Mouse (Mus musculus) stomach, embryonic 14.5 days (tissue): ENCODE results near the gene Ppp3r2. TPM values are rescaled to one million over a fixed set of nuclear protein-coding genes. Genes with fewer than 3 reads are reported as not detected.

Experiments
- ATAC-seq: fragments of 200-750 bp; cut with Nextera tagmentation; 2 replicates; pipeline ENCODE4 v1.8.0; 2017; ENCODE audit warnings: low read depth, moderate TSS enrichment; ENCODE audit not compliant: insufficient number of reproducible peaks, insufficient read depth, low FRiP score
- H3K27ac ChIP-seq: fragments of 300-500 bp; sonication (generic); 2 replicates; pipeline ENCODE4 v1.5.1; 2014; ENCODE audit warnings: mild to moderate bottlenecking, low read length, moderate library complexity, mixed read lengths
- H3K27me3 ChIP-seq: fragments of 300-500 bp; sonication (generic); 2 replicates; pipeline ENCODE4 v1.6.1; 2014; ENCODE audit warnings: low read length, control low read depth, mixed read lengths; ENCODE audit not compliant: control insufficient read depth, insufficient read depth
- H3K36me3 ChIP-seq: fragments of 300-500 bp; sonication (generic); 2 replicates; pipeline ENCODE4 v1.6.1; 2014; ENCODE audit warnings: mild to moderate bottlenecking, control low read depth, low read length, moderate library complexity, mixed read lengths; ENCODE audit not compliant: control insufficient read depth, insufficient read depth
- H3K4me1 ChIP-seq: fragments of 300-500 bp; sonication (generic); 2 replicates; pipeline ENCODE4 v1.6.1; 2014; ENCODE audit warnings: low read length, control low read depth, mixed read lengths; ENCODE audit not compliant: control insufficient read depth, insufficient read depth
- H3K4me2 ChIP-seq: fragments of 300-500 bp; sonication (generic); replicated peaks from 2 replicates; pipeline ENCODE4 v1.6.1; 2014; ENCODE audit warnings: low read depth, low read length, control low read depth
- H3K4me3 ChIP-seq: fragments of 300-500 bp; sonication (generic); 2 replicates; pipeline ENCODE4 v1.5.1; 2014; ENCODE audit warnings: low read depth, low read length, control low read depth
- H3K9ac ChIP-seq: fragments of 300-500 bp; sonication (generic); replicated peaks from 2 replicates; pipeline ENCODE4 v1.6.1; 2014; ENCODE audit warnings: low read depth, mild to moderate bottlenecking, control low read depth, low read length, moderate library complexity, mixed read lengths
- H3K9me3 ChIP-seq: fragments of 300-500 bp; sonication (generic); 2 replicates; pipeline ENCODE4 v1.6.1; 2016; ENCODE audit warnings: low read depth, low read length, control low read depth; ENCODE audit not compliant: control insufficient read depth
- WGBS: fragments of 180-500 bp; shearing (Covaris S2); extraction: QIAGEN DNeasy Blood & Tissue Kit; methylation state at CpG from one replicate; pipeline ENCODE4 v1.1.7; 2014; 5-methylcytosine and 5-hydroxymethylcytosine counted together
- polyA plus RNA-seq: library from polyadenylated mRNA; unstranded; fragments of >200 nt; fragmentation: Nextera tagmentation; extraction: Ambion mirVana; gene quantifications from 2 replicates; pipeline ENCODE4 v1.2.1, GENCODE M21; 2014

Ppp3r2 gene
- 0.13 TPM in 1 of 2 replicates, not detected in the other for polyA plus RNA-seq

DNA sequence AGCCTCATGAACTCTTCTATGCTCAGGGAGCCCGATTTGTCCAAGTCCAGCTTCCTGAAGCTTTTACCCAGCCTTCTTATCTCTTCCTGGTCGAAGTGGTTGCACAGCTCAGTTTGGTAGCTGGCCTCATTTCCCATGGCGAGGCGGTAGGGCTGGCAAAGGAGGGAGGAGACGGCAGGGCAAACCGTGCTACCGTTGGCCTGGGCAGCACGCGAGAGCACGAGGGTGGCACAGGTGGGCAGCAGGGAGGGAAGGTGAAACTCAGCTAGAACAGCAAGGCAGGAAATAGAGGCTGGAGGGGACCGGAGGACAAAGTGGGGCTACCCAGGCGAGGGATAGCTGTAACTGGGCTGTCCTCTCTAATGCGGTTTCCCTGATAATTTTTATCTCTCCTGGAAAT lies at the start of gene Ppp3r2:
Gene Ppp3r2 (minus strand): TSS at position 213 of the 400 bp plus-strand sequence.
- WGBS: 86% methylated on average over 13 of the region's 13 CpGs
- no peaks in the 10 kb centered on the region for H3K36me3 ChIP-seq
- no peaks in the 10 kb centered on the region for H3K9me3 ChIP-seq
- H3K27ac ChIP-seq: no peak within 1 kb of the TSS
- no peaks in the 10 kb centered on the region for H3K4me1 ChIP-seq
- no peak for ATAC-seq
- no peaks in the 10 kb centered on the region for H3K27me3 ChIP-seq
- no peak within 1 kb of the TSS for H3K4me2 ChIP-seq
- H3K9ac ChIP-seq: no peak within 1 kb of the TSS
- no peak within 1 kb of the TSS for H3K4me3 ChIP-seq

GRCm38 (mm10) chr4:49729326-49729725 lies 47.5 kb upstream of the Ppp3r2 start:
- ATAC-seq: no peak
- Histone ChIP-seq H3K9me3 (no peaks in the 10 kb centered on the region), H3K4me1 (no peaks in the 10 kb centered on the region), H3K9ac (no peak overlapping the region), H3K36me3 (no peaks in the 10 kb centered on the region), H3K27ac (no peak overlapping the region), H3K4me3 (no peak overlapping the region), H3K27me3 (no peaks in the 10 kb centered on the region), H3K4me2 (no peak overlapping the region)
- 59% methylated on average over 3 of the region's 3 CpGs for WGBS

DNA sequence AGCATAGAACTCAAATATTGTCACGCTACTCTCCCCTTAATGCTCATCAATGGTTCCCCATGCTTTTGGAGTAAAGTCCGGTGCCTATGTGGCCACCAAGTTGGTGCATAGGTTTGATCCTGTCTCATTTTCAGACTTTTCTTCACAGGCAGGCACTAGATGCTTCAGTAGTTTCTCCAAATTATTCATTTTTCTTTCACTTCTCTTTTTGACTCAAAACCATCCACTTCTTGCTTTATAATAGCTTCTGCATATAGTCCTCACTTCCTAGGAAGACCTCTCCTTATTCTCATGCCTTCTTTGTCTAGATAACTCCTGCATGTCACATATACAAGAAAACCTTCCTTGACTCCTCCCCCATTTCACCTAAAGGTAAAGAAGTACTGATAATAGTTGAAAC lies 42.1 kb upstream of the Ppp3r2 start:
- no peaks in the 10 kb centered on the region for H3K4me1 ChIP-seq
- H3K27me3 ChIP-seq: no peaks in the 10 kb centered on the region
- no peak overlapping the region for H3K4me3 ChIP-seq
- no peak overlapping the region for H3K9ac ChIP-seq
- no peak overlapping the region for H3K27ac ChIP-seq
- H3K9me3 ChIP-seq: no peaks in the 10 kb centered on the region
- no peaks in the 10 kb centered on the region for H3K36me3 ChIP-seq
- no peak overlapping the region for H3K4me2 ChIP-seq
- no peak for ATAC-seq
- WGBS: 95% methylated on average over 2 of the region's 2 CpGs

DNA sequence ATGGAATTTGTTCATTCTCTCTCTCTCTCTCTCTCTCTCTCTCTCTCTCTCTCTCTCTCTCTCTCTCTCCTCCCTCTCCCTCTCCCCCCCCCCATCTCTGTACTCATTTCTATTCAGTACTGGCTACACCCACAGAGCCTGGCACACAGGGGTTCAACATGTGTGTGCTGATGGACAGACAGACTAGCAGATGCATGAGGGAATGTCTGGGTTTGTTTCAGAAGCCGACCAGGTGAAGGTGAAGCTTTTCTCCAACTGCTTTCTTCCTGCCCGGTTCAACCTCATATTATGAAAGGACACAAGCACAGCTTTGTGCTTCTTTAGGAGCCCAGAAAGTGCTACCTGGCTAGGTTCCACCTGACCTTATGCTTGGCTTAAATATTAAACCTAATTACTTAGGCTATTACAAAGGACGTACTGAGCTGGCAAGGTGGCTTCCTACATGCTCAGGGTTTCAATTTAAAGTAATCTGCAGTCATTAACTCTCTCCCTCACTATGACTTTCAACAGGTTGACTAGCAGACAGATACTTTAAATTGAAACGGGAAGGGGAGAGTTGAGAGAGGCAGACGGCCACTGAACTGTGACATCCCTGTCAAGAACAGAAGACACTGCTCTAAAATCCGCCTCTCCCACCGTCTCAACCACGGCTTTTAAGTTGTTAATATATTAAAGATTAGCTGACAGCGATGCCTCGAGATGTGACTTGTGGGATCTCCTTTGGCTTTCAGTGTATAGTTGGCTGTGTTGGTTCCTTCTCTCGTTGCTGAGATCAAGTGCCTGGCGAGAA lies 9.8 kb upstream of the Ppp3r2 start:
- no peak overlapping the region for H3K4me2 ChIP-seq

DNA sequence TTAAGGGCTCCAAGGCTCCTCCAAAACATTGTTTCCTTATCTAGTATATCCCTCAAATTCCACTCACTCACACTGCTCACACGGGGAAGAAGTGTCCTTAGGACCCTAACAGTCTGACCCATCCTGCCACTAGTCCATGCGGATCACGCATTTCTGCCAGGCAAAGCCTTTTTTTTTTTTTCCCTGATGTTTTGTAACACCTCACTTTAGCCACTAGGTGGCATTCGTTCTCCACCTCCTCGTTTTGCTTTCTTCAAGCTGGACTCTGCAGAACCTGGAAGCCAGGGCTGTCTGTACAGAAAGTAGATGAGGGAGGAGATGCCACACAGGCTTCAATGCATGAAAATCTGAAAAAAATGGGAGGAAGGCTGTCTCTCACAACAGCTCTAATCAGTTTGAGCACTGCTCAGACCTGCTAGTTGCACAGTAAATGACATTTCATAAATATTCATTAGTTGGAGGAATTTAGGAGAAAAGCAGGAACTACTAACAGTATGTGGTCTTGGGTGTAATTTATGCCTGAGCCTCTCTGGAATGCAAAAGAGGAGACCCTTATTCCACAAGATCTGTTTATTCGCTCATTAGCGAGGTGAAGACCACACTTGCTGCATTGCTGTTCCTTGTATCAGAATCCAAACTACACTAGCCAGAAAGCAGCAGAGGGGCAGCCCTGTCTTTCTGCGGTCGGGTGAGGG lies 6.9 kb upstream of the Ppp3r2 start:
- Histone ChIP-seq H3K27me3 (no peaks in the 10 kb centered on the region), H3K27ac (no peak overlapping the region), H3K4me3 (no peak overlapping the region), H3K4me1 (no peaks in the 10 kb centered on the region), H3K36me3 (no peaks in the 10 kb centered on the region), H3K9ac (no peak overlapping the region), H3K9me3 (no peaks in the 10 kb centered on the region), H3K4me2 (no peak overlapping the region)
- WGBS: 24% methylated on average over 9 of the region's 9 CpGs
- ATAC-seq: peak; percentile 65; the same call in 1 of the 2 replicates

More for the DNA sequence above, 9.8 kb upstream of the Ppp3r2 start:
- Histone ChIP-seq H3K4me3 (no peak overlapping the region), H3K4me1 (no peaks in the 10 kb centered on the region), H3K36me3 (no peaks in the 10 kb centered on the region), H3K27ac (no peak overlapping the region), H3K9ac (no peak overlapping the region), H3K27me3 (no peaks in the 10 kb centered on the region), H3K9me3 (no peaks in the 10 kb centered on the region)
- no peak; the same call in 1 of the 2 replicates for ATAC-seq
- WGBS: 55% methylated on average over 12 of the region's 12 CpGs

- Histone ChIP-seq H3K27me3 (no peaks in the 10 kb centered on the region), H3K9me3 (no peaks in the 10 kb centered on the region), H3K4me3 (no peak overlapping the region), H3K27ac (no peak overlapping the region), H3K4me2 (no peak overlapping the region), H3K4me1 (no peaks in the 10 kb centered on the region), H3K9ac (no peak overlapping the region), H3K36me3 (no peaks in the 10 kb centered on the region)
- no peak for ATAC-seq
- 89% methylated on average over 11 of the region's 11 CpGs for WGBS
Measured at GRCm38 (mm10) chr4:49680171-49680875, 1.5 kb downstream of the Ppp3r2 start.

DNA sequence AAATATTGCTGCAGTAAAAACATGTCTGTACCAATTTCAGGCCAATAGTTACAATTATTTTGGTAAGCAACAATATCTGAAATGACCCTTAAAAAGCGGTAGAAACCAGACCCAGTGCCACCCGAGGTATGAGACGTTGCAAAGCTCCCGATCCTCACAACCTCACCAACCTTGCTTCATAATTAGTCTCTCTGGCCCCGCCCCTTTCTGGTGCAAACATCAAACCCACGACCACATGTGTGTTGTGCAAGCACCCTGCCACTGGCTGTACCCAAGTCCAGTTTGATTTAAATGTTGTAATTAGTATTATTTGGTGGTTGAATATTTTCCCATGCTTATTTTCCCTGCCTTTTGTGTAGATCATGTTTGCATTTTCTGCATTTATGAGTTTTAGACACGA lies 5.0 kb downstream of the Ppp3r2 start:
- ATAC-seq: no peak
- 76% methylated on average over 7 of the region's 7 CpGs for WGBS
- H3K36me3 ChIP-seq: no peaks in the 10 kb centered on the region
- no peak overlapping the region for H3K9ac ChIP-seq
- no peaks in the 10 kb centered on the region for H3K27me3 ChIP-seq
- H3K9me3 ChIP-seq: no peaks in the 10 kb centered on the region
- no peak overlapping the region for H3K4me2 ChIP-seq
- H3K4me1 ChIP-seq: no peaks in the 10 kb centered on the region
- no peak overlapping the region for H3K27ac ChIP-seq
- no peak overlapping the region for H3K4me3 ChIP-seq

GRCm38 (mm10) chr4:49676071-49676470 lies 5.8 kb downstream of the Ppp3r2 start:
- Histone ChIP-seq H3K9ac (no peak overlapping the region), H3K4me1 (no peaks in the 10 kb centered on the region), H3K27me3 (no peaks in the 10 kb centered on the region), H3K4me2 (no peak overlapping the region), H3K4me3 (no peak overlapping the region), H3K9me3 (no peaks in the 10 kb centered on the region), H3K36me3 (no peaks in the 10 kb centered on the region), H3K27ac (no peak overlapping the region)
- 81% methylated on average over 6 of the region's 6 CpGs for WGBS
- no peak for ATAC-seq
